Mouse (Mus musculus) heart, embryonic 14.5 days (tissue): ENCODE results near the gene Wdsub1. TPM values are rescaled to one million over a fixed set of nuclear protein-coding genes. Genes with fewer than 3 reads are reported as not detected.

ENCODE experiments used
- ATAC-seq: fragments of 200-750 bp; cut with Nextera tagmentation; 2 replicates; pipeline ENCODE4 v1.8.0; 2017; ENCODE audit warnings: low read depth, moderate TSS enrichment; ENCODE audit not compliant: insufficient number of reproducible peaks, insufficient read depth, low FRiP score
- H3K27ac ChIP-seq, 2 experiments: fragments of 200-500 bp in 1 of 2; fragments of 300-500 bp in 1 of 2; sonication (generic) in 1 of 2; replicated peaks in 1 of 2; 2 replicates each; pipeline ENCODE4 v1.5.1; 2012 to 2014; ENCODE audit warnings: low read depth in 2 of 2, low read length in 2 of 2, control low read depth in 1 of 2, mild to moderate bottlenecking in 1 of 2, mixed read lengths in 1 of 2; ENCODE audit not compliant: control insufficient read depth in 1 of 2, insufficient read depth in 1 of 2
- H3K27me3 ChIP-seq: fragments of 300-500 bp; sonication (generic); 2 replicates; pipeline ENCODE4 v1.6.1; 2014; ENCODE audit warnings: mild to moderate bottlenecking, low read length, control low read depth; ENCODE audit not compliant: control insufficient read depth, insufficient read depth
- H3K36me3 ChIP-seq: fragments of 300-500 bp; sonication (generic); 2 replicates; pipeline ENCODE4 v1.6.1; 2014; ENCODE audit warnings: mild to moderate bottlenecking, control low read depth, low read length, mixed read lengths; ENCODE audit not compliant: control insufficient read depth, insufficient read depth
- H3K4me1 ChIP-seq, 2 experiments: fragments of 200-500 bp in 1 of 2; fragments of 300-500 bp in 1 of 2; sonication (generic) in 1 of 2; 2 replicates each; pipeline ENCODE4 v1.6.1; 2012 to 2014; ENCODE audit warnings: low read length in 2 of 2, control low read depth in 1 of 2, mixed read lengths in 1 of 2; ENCODE audit not compliant: control insufficient read depth in 2 of 2, insufficient read depth in 2 of 2
- H3K4me2 ChIP-seq: fragments of 300-500 bp; sonication (generic); 2 replicates; pipeline ENCODE4 v1.6.1; 2014; ENCODE audit warnings: mild to moderate bottlenecking, low read length
- H3K4me3 ChIP-seq, 2 experiments: fragments of 200-500 bp in 1 of 2; fragments of 300-500 bp in 1 of 2; sonication (generic) in 1 of 2; 2 replicates each; pipeline ENCODE4 v1.5.1; 2012 to 2014; ENCODE audit warnings: low read length in 2 of 2, mild to moderate bottlenecking in 2 of 2, control low read depth in 1 of 2, low read depth in 1 of 2, moderate library complexity in 1 of 2; ENCODE audit not compliant: control insufficient read depth in 1 of 2, insufficient read depth in 1 of 2
- H3K9ac ChIP-seq: fragments of 300-500 bp; sonication (generic); 2 replicates; pipeline ENCODE4 v1.6.1; 2014; ENCODE audit warnings: mild to moderate bottlenecking, low read length
- H3K9me3 ChIP-seq: fragments of 300-500 bp; sonication (generic); 2 replicates; pipeline ENCODE4 v1.6.1; 2016; ENCODE audit warnings: low read length, control low read depth; ENCODE audit not compliant: control insufficient read depth
- WGBS: fragments of 180-500 bp; shearing (Covaris S2); extraction: QIAGEN DNeasy Blood & Tissue Kit; methylation state at CpG from one replicate; pipeline ENCODE4 v1.1.7; 2014; 5-methylcytosine and 5-hydroxymethylcytosine counted together
- polyA plus RNA-seq: library from polyadenylated mRNA; unstranded; fragments of >200 nt; fragmentation: Nextera tagmentation; extraction: Ambion mirVana; gene quantifications from 2 replicates; pipeline ENCODE4 v1.2.1, GENCODE M21; 2014

Wdsub1 gene
- polyA plus RNA-seq, 1 experiment from 2014 or later = 52.4 TPM

- no peak overlapping the region for H3K4me3 ChIP-seq
- H3K4me2 ChIP-seq = no peak overlapping the region
- H3K9me3 ChIP-seq = no peaks in the 10 kb centered on the region
- WGBS = 47% methylated on average over 5 of the region's 5 CpGs
- H3K27me3 ChIP-seq = no peaks in the 10 kb centered on the region
- peak overlapping the region; percentile 96 to 98 for H3K27ac ChIP-seq
- H3K36me3 ChIP-seq = peaks cover 27% of the 10 kb centered on the region
- H3K9ac ChIP-seq = peak overlapping the region; percentile 47; the same call in 1 of the 2 replicates
- ATAC-seq = no peak
- peaks cover 58 to 81% of the 10 kb centered on the region in 2 experiments for H3K4me1 ChIP-seq
Measured at GRCm38 (mm10) chr2:59830940-59831339, 51.5 kb downstream of the Wdsub1 start.

- 15% methylated on average over 9 of the region's 9 CpGs for WGBS
- Histone ChIP-seq H3K36me3 (peaks cover 19% of the 10 kb centered on the region), H3K27ac (peak overlapping the region; percentile 96 to 98), H3K4me3 (no peak overlapping the region), H3K4me2 (peak overlapping the region; percentile 52), H3K9me3 (no peaks in the 10 kb centered on the region), H3K9ac (peak overlapping the region; percentile 64), H3K27me3 (no peaks in the 10 kb centered on the region), H3K4me1 (peaks cover 62 to 88% of the 10 kb centered on the region in 2 experiments)
- no peak; the same call in 1 of the 2 replicates for ATAC-seq
Measured at GRCm38 (mm10) chr2:59830151-59830550, 52.2 kb downstream of the Wdsub1 start.

GRCm38 (mm10) chr2:59829718-59830117, 52.7 kb downstream of the Wdsub1 start:
- H3K9me3 ChIP-seq = no peaks in the 10 kb centered on the region
- peak overlapping the region; percentile 96 to 98 for H3K27ac ChIP-seq
- peaks cover 67 to 92% of the 10 kb centered on the region in 2 experiments for H3K4me1 ChIP-seq
- H3K27me3 ChIP-seq = no peaks in the 10 kb centered on the region
- no peak; the same call in 1 of the 2 replicates for ATAC-seq
- peak overlapping the region; percentile 52 for H3K4me2 ChIP-seq
- no peak overlapping the region; a peak in 1 of 4 replicates for H3K4me3 ChIP-seq
- 55% methylated on average over 7 of the region's 7 CpGs for WGBS
- H3K9ac ChIP-seq = peak overlapping the region; percentile 64
- peaks cover 14% of the 10 kb centered on the region for H3K36me3 ChIP-seq

DNA sequence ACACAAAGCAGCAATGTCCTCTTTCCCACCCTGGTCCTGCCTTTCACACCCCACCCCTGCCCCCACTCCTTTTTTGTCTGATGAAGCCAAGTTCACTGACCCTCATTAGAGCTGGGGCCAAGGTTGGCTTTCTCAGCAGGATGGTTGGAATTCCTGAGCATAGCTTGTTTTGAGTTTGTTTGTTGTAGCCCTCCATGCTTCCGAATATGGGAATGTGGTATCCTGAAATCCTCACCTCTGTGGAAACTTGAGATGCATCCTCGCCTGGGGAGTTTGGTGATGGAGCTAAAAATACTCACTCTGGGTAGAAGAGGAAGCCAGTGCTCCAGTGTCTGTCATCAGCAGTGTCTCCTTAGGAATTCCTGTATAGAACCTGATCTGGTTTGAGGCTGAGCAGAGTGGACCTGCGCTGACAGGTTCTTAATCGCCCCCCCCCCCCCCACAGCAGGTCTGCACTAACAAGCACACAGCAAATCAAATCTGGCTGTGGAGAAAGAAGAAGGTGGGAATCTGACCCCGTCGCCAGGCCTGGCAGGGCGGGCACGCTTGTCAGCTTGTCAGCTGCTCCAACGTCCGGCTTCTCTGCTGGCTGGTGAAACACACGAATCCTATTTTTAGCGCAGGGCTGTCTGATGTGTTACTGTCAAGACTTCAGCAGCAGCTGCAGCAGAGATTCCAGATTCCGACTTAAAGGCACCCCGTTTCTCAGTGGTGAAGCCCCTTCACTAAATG, 53.4 kb downstream of the Wdsub1 start:
- 4% methylated on average over 14 of the region's 14 CpGs for WGBS
- no peak overlapping the region; a peak in 1 of 4 replicates for H3K4me3 ChIP-seq
- H3K4me1 ChIP-seq = peaks cover 71 to 93% of the 10 kb centered on the region in 2 experiments

GRCm38 (mm10) chr2:59828103-59828655, 54.2 kb downstream of the Wdsub1 start:
- WGBS = 42% methylated on average over 11 of the region's 11 CpGs
- Histone ChIP-seq H3K4me1 (peaks cover 73 to 92% of the 10 kb centered on the region in 2 experiments), H3K27ac (peak overlapping the region; percentile 96 to 98)

More for the DNA sequence above, 53.4 kb downstream of the Wdsub1 start:
- H3K27me3 ChIP-seq = no peaks in the 10 kb centered on the region
- no peaks in the 10 kb centered on the region for H3K9me3 ChIP-seq
- H3K4me2 ChIP-seq = peak overlapping the region; percentile 52
- peak; percentile 70 for ATAC-seq
- peaks cover 7% of the 10 kb centered on the region; the same call in 1 of the 2 replicates for H3K36me3 ChIP-seq
- H3K27ac ChIP-seq = peak overlapping the region; percentile 96 to 98
- H3K9ac ChIP-seq = peak overlapping the region; percentile 64

GRCm38 (mm10) chr2:59825380-59825779, 57.0 kb downstream of the Wdsub1 start:
- ATAC-seq = no peak
- H3K27me3 ChIP-seq = no peaks in the 10 kb centered on the region
- no peak overlapping the region for H3K9ac ChIP-seq
- H3K4me1 ChIP-seq = peaks cover 54 to 69% of the 10 kb centered on the region in 2 experiments
- WGBS = 81% methylated on average over 4 of the region's 4 CpGs
- no peak overlapping the region for H3K4me2 ChIP-seq
- H3K9me3 ChIP-seq = no peaks in the 10 kb centered on the region
- peak overlapping the region in 1 of 2 experiments; percentile 83; a peak in 3 of 4 replicates for H3K27ac ChIP-seq
- peaks cover 27% of the 10 kb centered on the region for H3K36me3 ChIP-seq
- H3K4me3 ChIP-seq = no peak overlapping the region

More at GRCm38 (mm10) chr2:59828103-59828655, 54.2 kb downstream of the Wdsub1 start:
- Histone ChIP-seq H3K27me3 (no peaks in the 10 kb centered on the region), H3K9me3 (no peaks in the 10 kb centered on the region), H3K4me2 (peak overlapping the region; percentile 52; the same call in 1 of the 2 replicates), H3K36me3 (peaks cover 4% of the 10 kb centered on the region; the same call in 1 of the 2 replicates), H3K9ac (no peak overlapping the region), H3K4me3 (no peak overlapping the region)
- no peak for ATAC-seq

DNA sequence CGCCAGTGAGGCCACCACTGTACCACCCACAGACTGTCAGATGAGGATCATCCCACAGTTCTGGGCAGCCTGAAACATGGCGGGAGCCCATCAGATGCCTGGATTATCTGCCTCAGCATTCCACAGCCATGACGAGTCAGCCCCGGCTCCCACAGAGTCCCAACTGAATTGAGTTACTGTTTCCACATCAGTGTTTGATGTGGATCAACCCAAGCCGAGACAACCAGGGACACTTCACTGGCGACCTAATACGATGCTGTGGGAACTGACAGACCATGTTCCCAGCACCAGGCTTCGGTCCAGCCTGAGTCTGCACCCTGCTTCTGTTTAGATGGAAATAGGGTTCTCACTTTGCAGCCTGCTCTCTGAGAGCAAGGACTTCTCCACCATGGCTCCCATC, 58.1 kb downstream of the Wdsub1 start:
- H3K27me3 ChIP-seq = no peaks in the 10 kb centered on the region
- H3K4me1 ChIP-seq = peaks cover 44 to 58% of the 10 kb centered on the region in 2 experiments
- H3K27ac ChIP-seq = peak overlapping the region; percentile 83 to 84
- no peak overlapping the region for H3K9ac ChIP-seq
- no peaks in the 10 kb centered on the region for H3K9me3 ChIP-seq
- H3K36me3 ChIP-seq = peaks cover 34% of the 10 kb centered on the region
- 0 out of 2 replicates have a peak, but pooled peaks have one; percentile 25 for ATAC-seq
- 23% methylated on average over 8 of the region's 8 CpGs for WGBS
- no peak overlapping the region for H3K4me3 ChIP-seq
- H3K4me2 ChIP-seq = peak overlapping the region; percentile 19; the same call in 1 of the 2 replicates
